Mouse (Mus musculus) erythroblast, embryonic 14.5 days (primary cell): Measurements from ENCODE around the gene Gsk3b.

Experiments used
- GATA1 ChIP-seq: IDR thresholded peaks from 2 replicates; pipeline ENCODE4 v1.6.1; 2012; ENCODE audit warnings: low read length, inconsistent platforms, mixed read lengths
- TAL1 ChIP-seq: IDR thresholded peaks from 3 replicates; pipeline ENCODE4 v1.6.1; 2012; ENCODE audit warnings: low read length, inconsistent platforms, mixed read lengths

- TF ChIP-seq GATA1 (no peak), TAL1 (no peak)
Measured at GRCm38 (mm10) chr16:38162019-38162418, 73.2 kb downstream of the Gsk3b start.
